Mouse (Mus musculus): ENCODE data around the gene Mdm2.

- TF ChIP-seq POLR2A (IDR thresholded peaks at IDR 0.05; ENCODE audit: control insufficient read depth, extremely low read depth, insufficient read depth, low read length, poor library complexity) = no peak
- TF ChIP-seq CTCF (IDR thresholded peaks at IDR 0.05; ENCODE audit: borderline replicate concordance, control insufficient read depth, extremely low read depth, insufficient read depth, low read length, poor library complexity) = no peak
These were observed 29.6 kb upstream of the Mdm2 start for GRCm38 (mm10) chr10:117740171-117740570.

Measured in thymus, adult 2 months (tissue).